Mouse (Mus musculus): Measurements from ENCODE around the gene Mms19. TPM values are rescaled to one million over a fixed set of nuclear protein-coding genes. Genes with fewer than 3 reads are reported as not detected.

Gene Mms19
- polyA plus RNA-seq, 1 experiment from 2014 or later, result 39.9 TPM

DNA sequence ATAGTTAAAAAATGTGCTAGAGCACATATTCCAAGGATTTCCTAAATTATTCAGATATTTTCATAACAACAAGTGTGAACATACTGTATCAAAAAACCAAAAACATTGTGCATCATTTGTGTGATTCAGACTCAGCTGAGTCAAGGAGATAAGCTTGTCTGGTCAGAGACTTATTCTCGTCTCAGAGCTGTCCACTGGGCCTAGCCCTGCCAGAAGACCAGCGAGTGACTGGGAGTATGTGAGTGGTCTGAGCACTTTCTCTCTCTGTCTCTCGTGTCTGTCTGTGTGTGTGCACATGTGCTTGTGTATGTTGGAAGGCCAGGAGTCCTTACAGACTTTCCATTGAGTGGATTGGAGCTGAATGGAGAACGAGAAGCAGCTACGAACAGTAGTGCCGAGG is 34.0 kb upstream of the Mms19 start:
- no peak overlapping the region for H3K4me3 ChIP-seq (ENCODE audit: low read depth, low read length)
- no peak overlapping the region for H3K4me2 ChIP-seq (ENCODE audit: low read depth, low read length, severe bottlenecking)
- H3K27ac ChIP-seq (ENCODE audit: low read depth, low read length), result no peak overlapping the region
- ATAC-seq (replicated peaks; ENCODE audit: low FRiP score) (no peak), DNase-seq (ENCODE audit: low spot score) (no peak)
- 87% methylated on average over 6 of the region's 6 CpGs for WGBS
- H3K27me3 ChIP-seq (ENCODE audit: control insufficient read depth, insufficient read depth, low read length), result no peaks in the 10 kb centered on the region
- H3K4me1 ChIP-seq (replicated peaks; ENCODE audit: control insufficient read depth, insufficient read depth, low read length), result no peaks in the 10 kb centered on the region
- no peaks in the 10 kb centered on the region for H3K36me3 ChIP-seq (ENCODE audit: control insufficient read depth, insufficient read depth, low read length)
- no peak overlapping the region for H3K9ac ChIP-seq (ENCODE audit: low read length)
- no peaks in the 10 kb centered on the region for H3K9me3 ChIP-seq (ENCODE audit: control insufficient read depth, low read length)

GRCm38 (mm10) chr19:42014231-42014825 is 33.4 kb upstream of the Mms19 start:
- no peaks in the 10 kb centered on the region for H3K9me3 ChIP-seq (ENCODE audit: control insufficient read depth, low read length)
- ATAC-seq (replicated peaks; ENCODE audit: low FRiP score) (no peak), DNase-seq (ENCODE audit: low spot score) (no peak)
- H3K4me1 ChIP-seq (replicated peaks; ENCODE audit: control insufficient read depth, insufficient read depth, low read length), result no peaks in the 10 kb centered on the region
- H3K27ac ChIP-seq (ENCODE audit: low read depth, low read length), result no peak overlapping the region
- no peak overlapping the region for H3K4me2 ChIP-seq (ENCODE audit: low read depth, low read length, severe bottlenecking)
- whole genome bisulfite sequencing, result 88% methylated on average over 3 of the region's 3 CpGs
- no peaks in the 10 kb centered on the region for H3K27me3 ChIP-seq (ENCODE audit: control insufficient read depth, insufficient read depth, low read length)
- no peak overlapping the region for H3K9ac ChIP-seq (ENCODE audit: low read length)
- H3K36me3 ChIP-seq (ENCODE audit: control insufficient read depth, insufficient read depth, low read length), result no peaks in the 10 kb centered on the region
- H3K4me3 ChIP-seq (ENCODE audit: low read depth, low read length), result no peak overlapping the region

DNA sequence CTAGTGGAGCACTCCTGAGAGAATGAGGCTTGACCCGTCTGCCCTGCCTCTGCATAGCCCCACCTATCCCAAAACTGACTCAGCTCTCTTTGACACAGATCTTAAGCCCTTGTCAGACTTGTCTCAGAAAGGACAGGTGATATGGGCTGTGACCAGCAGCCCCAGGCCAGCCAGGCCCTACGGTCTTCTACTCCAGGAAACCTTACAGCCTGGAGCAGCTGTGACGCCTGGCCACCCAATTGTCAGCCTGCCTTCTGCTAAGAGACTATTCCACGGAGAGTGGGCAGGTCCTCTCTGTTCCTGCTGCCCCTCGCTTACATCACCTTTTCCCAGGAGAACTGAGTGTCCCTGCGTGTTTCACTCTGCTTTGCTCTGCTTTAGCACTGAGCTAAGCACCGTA is 30.2 kb upstream of the Mms19 start:
- WGBS, result 87% methylated on average over 7 of the region's 7 CpGs
- DNase-seq (ENCODE audit: low spot score), result no peak

DNA sequence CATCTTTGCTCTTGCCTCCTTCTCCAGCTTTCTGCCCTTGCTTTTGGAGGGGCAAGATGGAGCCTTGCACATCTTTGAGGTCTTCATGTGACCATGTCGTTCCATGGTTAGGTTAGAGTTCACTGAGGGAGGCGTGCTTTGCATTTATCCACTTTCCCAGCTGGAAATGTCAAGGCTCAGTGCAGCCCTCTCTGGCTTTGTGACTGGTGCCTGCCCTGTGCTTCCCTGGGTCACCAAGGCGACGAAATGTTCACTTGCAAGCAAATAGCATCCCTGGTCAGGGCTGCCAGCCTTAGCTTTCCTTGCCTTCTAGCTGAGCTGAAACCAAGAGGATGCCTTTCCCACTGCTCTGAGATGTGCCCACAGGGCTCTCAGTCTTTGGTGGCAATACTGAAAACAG is 29.5 kb upstream of the Mms19 start:
- no peaks in the 10 kb centered on the region for H3K27me3 ChIP-seq (ENCODE audit: control insufficient read depth, insufficient read depth, low read length)
- DNase-seq (ENCODE audit: low spot score) (no peak), ATAC-seq (replicated peaks; ENCODE audit: low FRiP score) (no peak)
- H3K4me1 ChIP-seq (replicated peaks; ENCODE audit: control insufficient read depth, insufficient read depth, low read length), result no peaks in the 10 kb centered on the region
- no peak overlapping the region for H3K4me2 ChIP-seq (ENCODE audit: low read depth, low read length, severe bottlenecking)
- H3K4me3 ChIP-seq (ENCODE audit: low read depth, low read length), result no peak overlapping the region
- WGBS, result 62% methylated on average over 4 of the region's 4 CpGs
- H3K27ac ChIP-seq (ENCODE audit: low read depth, low read length), result no peak overlapping the region
- H3K9ac ChIP-seq (ENCODE audit: low read length), result no peak overlapping the region
- no peaks in the 10 kb centered on the region for H3K9me3 ChIP-seq (ENCODE audit: control insufficient read depth, low read length)
- H3K36me3 ChIP-seq (ENCODE audit: control insufficient read depth, insufficient read depth, low read length), result no peaks in the 10 kb centered on the region

More for the DNA sequence above, 30.2 kb upstream of the Mms19 start:
- no peaks in the 10 kb centered on the region for H3K9me3 ChIP-seq (ENCODE audit: control insufficient read depth, low read length)
- H3K4me3 ChIP-seq (ENCODE audit: low read depth, low read length), result no peak overlapping the region
- no peak overlapping the region for H3K27ac ChIP-seq (ENCODE audit: low read depth, low read length)
- no peaks in the 10 kb centered on the region for H3K27me3 ChIP-seq (ENCODE audit: control insufficient read depth, insufficient read depth, low read length)
- H3K4me2 ChIP-seq (ENCODE audit: low read depth, low read length, severe bottlenecking), result no peak overlapping the region
- H3K36me3 ChIP-seq (ENCODE audit: control insufficient read depth, insufficient read depth, low read length), result no peaks in the 10 kb centered on the region
- H3K9ac ChIP-seq (ENCODE audit: low read length), result no peak overlapping the region
- H3K4me1 ChIP-seq (replicated peaks; ENCODE audit: control insufficient read depth, insufficient read depth, low read length), result no peaks in the 10 kb centered on the region
- no peak for ATAC-seq (replicated peaks; ENCODE audit: low FRiP score)

GRCm38 (mm10) chr19:42009067-42009466 is 28.1 kb upstream of the Mms19 start:
- DNase-seq (ENCODE audit: low spot score) (no peak), ATAC-seq (replicated peaks; ENCODE audit: low FRiP score) (no peak)
- Histone ChIP-seq H3K9me3 (ENCODE audit: control insufficient read depth, low read length) (no peaks in the 10 kb centered on the region), H3K4me1 (replicated peaks; ENCODE audit: control insufficient read depth, insufficient read depth, low read length) (no peaks in the 10 kb centered on the region), H3K9ac (ENCODE audit: low read length) (no peak overlapping the region), H3K4me2 (ENCODE audit: low read depth, low read length, severe bottlenecking) (no peak overlapping the region), H3K27me3 (ENCODE audit: control insufficient read depth, insufficient read depth, low read length) (no peaks in the 10 kb centered on the region), H3K4me3 (ENCODE audit: low read depth, low read length) (no peak overlapping the region), H3K27ac (ENCODE audit: low read depth, low read length) (no peak overlapping the region), H3K36me3 (ENCODE audit: control insufficient read depth, insufficient read depth, low read length) (no peaks in the 10 kb centered on the region)
- 83% methylated on average over 7 of the region's 7 CpGs for WGBS

- Histone ChIP-seq H3K9ac (ENCODE audit: low read length) (no peak overlapping the region), H3K27ac (ENCODE audit: low read depth, low read length) (no peak overlapping the region), H3K4me1 (replicated peaks; ENCODE audit: control insufficient read depth, insufficient read depth, low read length) (no peaks in the 10 kb centered on the region), H3K4me3 (ENCODE audit: low read depth, low read length) (no peak overlapping the region), H3K4me2 (ENCODE audit: low read depth, low read length, severe bottlenecking) (no peak overlapping the region), H3K9me3 (ENCODE audit: control insufficient read depth, low read length) (no peaks in the 10 kb centered on the region), H3K27me3 (ENCODE audit: control insufficient read depth, insufficient read depth, low read length) (no peaks in the 10 kb centered on the region), H3K36me3 (ENCODE audit: control insufficient read depth, insufficient read depth, low read length) (no peaks in the 10 kb centered on the region)
- DNase-seq (ENCODE audit: low spot score), result no peak
- no peak for ATAC-seq (replicated peaks; ENCODE audit: low FRiP score)
- 77% methylated on average over 3 of the region's 3 CpGs for WGBS
Observed at GRCm38 (mm10) chr19:42008586-42008985, 27.6 kb upstream of the Mms19 start.

- no peaks in the 10 kb centered on the region for H3K9me3 ChIP-seq (ENCODE audit: control insufficient read depth, low read length)
- H3K9ac ChIP-seq (ENCODE audit: low read length), result no peak overlapping the region
- H3K4me3 ChIP-seq (ENCODE audit: low read depth, low read length), result no peak overlapping the region
- no peaks in the 10 kb centered on the region for H3K4me1 ChIP-seq (replicated peaks; ENCODE audit: control insufficient read depth, insufficient read depth, low read length)
- H3K27me3 ChIP-seq (ENCODE audit: control insufficient read depth, insufficient read depth, low read length), result no peaks in the 10 kb centered on the region
- DNase-seq (ENCODE audit: low spot score), result no peak
- H3K36me3 ChIP-seq (ENCODE audit: control insufficient read depth, insufficient read depth, low read length), result no peaks in the 10 kb centered on the region
- no peak overlapping the region for H3K27ac ChIP-seq (ENCODE audit: low read depth, low read length)
- H3K4me2 ChIP-seq (ENCODE audit: low read depth, low read length, severe bottlenecking), result no peak overlapping the region
- WGBS, result 71% methylated on average over 8 of the region's 8 CpGs
- no peak for ATAC-seq (replicated peaks; ENCODE audit: low FRiP score)
Observed at GRCm38 (mm10) chr19:42006568-42006967, 25.6 kb upstream of the Mms19 start.

- H3K36me3 ChIP-seq (ENCODE audit: control insufficient read depth, insufficient read depth, low read length), result no peaks in the 10 kb centered on the region
- 75% methylated on average over 3 of the region's 3 CpGs for WGBS
Observed at GRCm38 (mm10) chr19:42005616-42006015, 24.7 kb upstream of the Mms19 start.

DNA sequence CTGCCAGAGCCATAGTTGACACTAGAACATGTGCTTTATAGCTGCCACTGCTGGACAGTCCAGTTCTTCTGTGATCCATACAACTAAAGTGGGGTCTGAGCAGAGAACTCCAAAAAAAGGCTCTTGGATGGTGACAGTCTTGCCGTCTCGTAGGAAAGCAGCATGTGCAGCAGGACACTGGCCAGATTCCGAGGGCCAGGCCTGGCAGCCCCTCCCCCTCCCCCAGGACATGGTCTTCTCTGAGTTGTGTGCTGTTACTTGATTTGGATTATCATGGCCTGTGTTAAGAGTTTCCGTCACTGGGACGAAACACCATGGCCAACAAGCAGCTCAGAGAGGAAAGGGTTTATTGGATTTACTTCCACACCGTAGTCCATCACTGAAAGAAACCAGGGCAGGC is 23.3 kb upstream of the Mms19 start:
- ATAC-seq (replicated peaks; ENCODE audit: low FRiP score) (no peak), DNase-seq (ENCODE audit: low spot score) (no peak)
- no peak overlapping the region for H3K4me3 ChIP-seq (ENCODE audit: low read depth, low read length)
- 75% methylated on average over 6 of the region's 6 CpGs for WGBS
- no peaks in the 10 kb centered on the region for H3K4me1 ChIP-seq (replicated peaks; ENCODE audit: control insufficient read depth, insufficient read depth, low read length)
- H3K27ac ChIP-seq (ENCODE audit: low read depth, low read length), result no peak overlapping the region
- H3K9me3 ChIP-seq (ENCODE audit: control insufficient read depth, low read length), result no peaks in the 10 kb centered on the region
- no peaks in the 10 kb centered on the region for H3K27me3 ChIP-seq (ENCODE audit: control insufficient read depth, insufficient read depth, low read length)
- H3K36me3 ChIP-seq (ENCODE audit: control insufficient read depth, insufficient read depth, low read length), result no peaks in the 10 kb centered on the region
- no peak overlapping the region for H3K9ac ChIP-seq (ENCODE audit: low read length)
- H3K4me2 ChIP-seq (ENCODE audit: low read depth, low read length, severe bottlenecking), result no peak overlapping the region

More at GRCm38 (mm10) chr19:42005616-42006015, 24.7 kb upstream of the Mms19 start:
- H3K9ac ChIP-seq (ENCODE audit: low read length), result no peak overlapping the region
- ATAC-seq (replicated peaks; ENCODE audit: low FRiP score) (no peak), DNase-seq (ENCODE audit: low spot score) (no peak)
- H3K4me2 ChIP-seq (ENCODE audit: low read depth, low read length, severe bottlenecking), result no peak overlapping the region
- no peaks in the 10 kb centered on the region for H3K27me3 ChIP-seq (ENCODE audit: control insufficient read depth, insufficient read depth, low read length)
- no peaks in the 10 kb centered on the region for H3K4me1 ChIP-seq (replicated peaks; ENCODE audit: control insufficient read depth, insufficient read depth, low read length)
- no peaks in the 10 kb centered on the region for H3K9me3 ChIP-seq (ENCODE audit: control insufficient read depth, low read length)
- H3K27ac ChIP-seq (ENCODE audit: low read depth, low read length), result no peak overlapping the region
- no peak overlapping the region for H3K4me3 ChIP-seq (ENCODE audit: low read depth, low read length)

All from forebrain, embryonic 11.5 days (tissue).